Mouse (Mus musculus) spleen, adult 2 months (tissue): ENCODE data around the gene Nek2.

ENCODE experiments used
- CTCF ChIP-seq: fragments of 200-500 bp; IDR thresholded peaks from 2 replicates; pipeline ENCODE4 v1.5.1; 2011; ENCODE audit warnings: mild to moderate bottlenecking, inconsistent platforms; ENCODE audit not compliant: insufficient read depth, insufficient read length, insufficient replicate concordance; ENCODE audit errors: extremely low read depth
- POLR2A ChIP-seq: fragments of 200-500 bp; IDR thresholded peaks from 2 replicates; pipeline ENCODE4 v1.6.1; 2011; ENCODE audit warnings: low read depth, low read length, inconsistent platforms

- TF ChIP-seq POLR2A = no peak
- no peak for TF ChIP-seq CTCF
Observed at GRCm38 (mm10) chr1:191849501-191849900, 28.3 kb downstream of the Nek2 start.
